Mouse (Mus musculus) embryonic facial prominence, embryonic 12.5 days (tissue): ENCODE results near the gene Dhrs3. TPM values are rescaled to one million over a fixed set of nuclear protein-coding genes. Genes with fewer than 3 reads are reported as not detected.

Experiments used
- polyA plus RNA-seq: library from polyadenylated mRNA; unstranded; fragments of >200 nt; fragmentation: Nextera tagmentation; extraction: Ambion mirVana; gene quantifications from 2 replicates; pipeline ENCODE4 v1.2.1, GENCODE M21; 2016

Dhrs3 gene
- polyA plus RNA-seq, 1 experiment from 2014 or later = 56.7 TPM

Other genes starting within 250 kb of the Dhrs3 start
- gene Gm436, start 206.5 kb upstream of the Dhrs3 start, polyA plus RNA-seq = not detected in 2 replicates
- not detected in 2 replicates for gene Gm13178, start 171.4 kb upstream of the Dhrs3 start, polyA plus RNA-seq
- gene Gm438, start 106.2 kb upstream of the Dhrs3 start, polyA plus RNA-seq = not detected in 2 replicates